Mouse (Mus musculus) T-helper 17 cell (primary cell): Measurements from ENCODE around the gene Pknox2.

Experiments used
- in situ Hi-C, 2 experiments: fragments of 300-600 bp; cut with MboI, MseI; formaldehyde crosslinking; loops; 1 replicate in 1 of 2; 2 replicates in 1 of 2; pipeline ENCODE4 v1.15.1; 2025; ENCODE audit warnings: high pct_unique_total_duplicates in 2 of 2

Gene Pknox2

DNA sequence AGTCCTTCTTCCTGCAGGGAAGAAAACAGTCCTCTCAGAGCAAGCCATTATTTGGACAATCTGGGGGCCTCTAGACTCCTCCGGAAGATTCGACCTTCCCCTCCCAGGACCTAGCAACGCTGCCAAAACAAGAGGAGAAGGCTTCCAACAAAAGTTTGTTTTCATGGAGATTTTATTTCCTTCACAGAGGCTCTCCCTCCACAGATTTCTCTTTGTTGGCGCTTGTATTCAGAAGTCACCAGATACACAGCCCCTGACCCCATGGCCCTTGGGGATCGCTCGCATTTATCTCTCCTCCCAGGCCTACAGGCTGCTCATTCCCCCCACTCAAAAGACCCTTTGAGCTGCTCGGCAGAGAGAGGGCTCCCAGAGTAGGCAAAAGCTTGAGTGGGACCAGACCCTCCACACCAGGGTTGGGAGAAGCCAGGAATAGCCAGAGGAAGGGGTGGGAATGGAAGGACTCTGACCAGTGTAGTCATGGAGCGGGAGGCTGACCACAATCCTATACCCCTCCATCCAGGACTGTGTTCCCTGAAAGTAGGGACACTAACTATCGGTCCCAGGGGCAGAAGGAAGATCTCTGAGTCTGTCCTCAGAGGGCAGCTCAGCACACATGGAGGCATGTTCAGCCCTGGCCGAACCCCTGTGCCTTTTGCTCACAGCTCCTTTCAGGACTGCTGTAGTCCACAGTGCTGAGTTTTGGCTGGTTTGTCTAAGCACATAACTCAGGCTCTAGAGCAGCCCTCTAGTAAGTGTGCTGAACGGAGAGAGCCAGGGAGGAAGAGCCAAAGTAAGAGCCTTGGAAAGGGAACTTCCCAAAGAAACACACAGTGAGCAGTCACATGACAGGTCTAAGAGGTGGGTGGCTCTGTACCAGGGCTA lies 45.9 kb downstream of the Pknox2 start:
- in situ Hi-C loops = no loop called here

GRCm38 (mm10) chr9:37099595-37099994 lies 47.6 kb downstream of the Pknox2 start:
- in situ Hi-C loops = no loop called here

DNA sequence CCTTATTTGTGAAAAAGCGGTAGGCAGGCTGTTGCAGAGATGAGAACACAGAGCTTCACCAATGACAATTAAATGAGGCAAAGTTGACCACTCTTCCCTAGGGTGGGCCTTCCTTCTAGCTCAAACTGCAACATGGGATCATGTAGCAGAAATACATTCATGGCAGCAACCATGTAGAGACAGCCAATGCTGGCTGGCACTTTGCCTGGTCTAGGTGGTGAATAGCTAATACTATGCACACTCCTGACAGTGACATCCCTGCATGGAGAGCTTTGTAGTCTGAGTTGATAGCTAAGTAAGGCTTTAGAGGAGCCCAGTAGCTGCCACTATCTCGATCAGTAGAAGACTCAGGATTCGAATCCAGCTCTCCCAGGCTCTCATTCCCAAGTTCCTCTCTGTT lies 48.6 kb downstream of the Pknox2 start:
- in situ Hi-C loops = no loop called here

DNA sequence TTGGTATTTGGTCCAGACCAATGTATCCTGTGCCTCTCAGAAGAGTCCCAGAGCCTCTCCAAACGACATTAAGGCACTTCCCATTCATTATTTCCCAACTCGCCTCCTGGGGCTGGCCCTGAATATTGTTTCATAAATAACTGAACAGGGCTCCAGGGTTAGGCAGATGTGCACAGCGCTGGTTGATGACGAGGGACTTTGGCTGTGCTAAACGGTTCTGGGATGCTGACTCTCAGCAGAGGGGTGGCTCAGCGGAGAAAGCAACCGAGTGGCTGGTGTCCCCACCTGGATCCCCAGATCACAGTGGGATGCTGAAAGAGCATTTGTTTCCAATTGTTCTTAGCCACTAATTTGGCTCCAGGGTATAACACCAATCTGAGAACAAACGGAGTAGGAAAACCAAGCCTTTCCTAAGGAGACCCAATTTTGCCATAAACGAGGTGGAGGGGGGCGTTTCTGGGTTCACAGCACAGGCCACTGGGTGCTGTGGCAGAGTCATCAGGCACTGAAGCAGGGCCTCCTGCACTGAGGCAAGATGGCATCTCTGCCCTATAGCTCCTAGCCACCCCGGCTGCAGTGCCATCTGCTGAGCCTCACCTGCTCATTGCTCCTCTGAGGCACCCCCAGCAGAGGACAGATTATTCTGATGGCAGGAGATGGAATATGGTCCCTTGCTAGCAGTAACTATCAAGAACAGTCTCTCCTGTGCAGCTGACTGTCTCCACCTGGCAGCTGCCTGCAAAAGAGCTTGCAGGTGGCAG lies 52.8 kb downstream of the Pknox2 start:
- in situ Hi-C loops = no loop called here

DNA sequence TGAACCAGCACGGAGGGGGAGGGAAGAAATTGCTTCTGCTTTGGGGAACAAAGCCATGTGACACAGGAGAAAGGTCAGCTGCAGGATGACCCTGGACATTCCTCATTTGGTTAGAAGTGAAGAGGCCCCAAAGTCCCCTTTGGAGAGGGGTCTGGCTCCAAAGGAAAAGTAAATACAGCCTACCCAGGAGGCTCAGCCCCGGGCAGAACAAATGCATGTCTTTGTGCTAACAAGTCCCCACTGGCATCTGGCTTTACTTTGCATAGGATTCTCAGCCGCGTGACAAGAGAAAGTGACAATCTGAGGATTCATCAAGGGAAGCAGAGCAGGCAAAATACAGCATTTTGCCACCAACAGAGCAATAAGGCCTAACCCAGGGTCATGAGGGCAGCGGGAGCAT lies 54.1 kb downstream of the Pknox2 start:
- in situ Hi-C loops = no loop called here

- in situ Hi-C loops = no loop called here
These were observed 57.1 kb downstream of the Pknox2 start for GRCm38 (mm10) chr9:37089894-37090652.

GRCm38 (mm10) chr9:37085370-37085769 lies 61.8 kb downstream of the Pknox2 start:
- in situ Hi-C loops = no loop called here

DNA sequence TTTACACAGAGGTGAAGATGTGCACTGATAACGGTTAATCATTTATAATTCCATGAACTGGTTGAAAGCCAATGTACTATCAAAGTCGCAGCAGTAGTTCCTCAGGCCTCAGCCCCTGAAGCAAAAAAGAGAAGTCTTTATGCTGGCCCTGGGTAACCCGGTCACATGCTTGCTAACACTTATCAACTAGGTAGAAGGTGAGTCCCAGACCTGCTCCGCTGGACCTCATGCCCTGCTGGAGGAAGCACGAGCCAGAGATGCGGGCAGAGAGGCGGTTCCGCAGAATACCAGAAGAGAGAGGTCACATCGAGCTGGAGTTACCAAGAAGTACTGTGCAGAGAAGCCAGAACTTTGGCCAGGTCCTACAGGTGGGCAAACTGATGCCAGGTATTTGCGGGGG lies 65.0 kb downstream of the Pknox2 start:
- in situ Hi-C loops = no loop called here

- in situ Hi-C loops = no loop called here
These were observed 66.9 kb downstream of the Pknox2 start for GRCm38 (mm10) chr9:37080309-37080708.

DNA sequence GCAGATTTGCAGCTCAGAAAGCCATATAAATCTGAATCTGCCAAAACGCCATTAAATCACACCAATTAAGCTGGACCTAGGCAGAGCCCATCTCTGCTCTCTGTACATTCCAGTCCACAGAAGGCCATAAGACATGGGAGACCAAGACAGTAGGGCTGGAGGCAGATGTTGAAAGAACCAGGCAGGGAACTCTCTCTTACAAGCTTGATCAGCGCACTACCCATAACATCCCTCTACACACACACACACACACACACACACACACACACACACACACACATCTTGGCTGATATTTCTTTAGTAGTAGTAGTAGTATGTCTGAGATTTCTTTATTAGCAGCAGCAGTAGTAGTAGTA lies 70.2 kb downstream of the Pknox2 start:
- in situ Hi-C loops = no loop called here

DNA sequence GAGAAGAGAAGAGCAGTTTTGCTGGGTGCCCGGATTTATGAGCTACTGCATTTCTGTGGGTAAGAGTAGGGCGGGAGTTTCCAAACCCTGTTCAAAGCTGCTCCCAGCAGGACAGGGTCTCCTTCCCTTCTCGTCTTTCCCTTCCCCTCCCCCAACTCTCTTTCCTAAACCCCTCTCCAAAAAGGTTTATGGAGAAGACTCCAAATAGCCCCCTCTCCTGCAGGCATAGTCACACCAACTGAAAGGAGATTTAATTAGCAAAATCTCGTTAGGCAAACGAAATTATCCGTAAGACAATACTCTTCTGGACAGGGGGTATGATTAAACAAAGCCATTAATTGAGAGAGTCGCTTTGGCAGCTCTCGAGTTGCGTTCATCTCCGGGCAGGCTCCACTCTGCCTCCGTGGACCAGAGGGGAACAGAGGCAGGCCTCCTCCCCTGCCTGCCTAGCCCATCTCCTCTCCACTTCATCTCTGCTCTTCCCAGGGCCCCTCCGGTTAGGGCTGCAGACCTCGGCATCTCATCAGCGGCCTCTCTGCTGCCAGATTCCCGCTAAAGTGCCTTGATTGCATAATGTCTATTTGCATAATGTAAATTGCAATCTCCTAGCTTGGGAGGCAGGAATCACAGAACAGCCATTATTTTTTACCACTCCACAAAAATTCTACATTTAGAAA lies 70.7 kb downstream of the Pknox2 start:
- in situ Hi-C loops = no loop called here

DNA sequence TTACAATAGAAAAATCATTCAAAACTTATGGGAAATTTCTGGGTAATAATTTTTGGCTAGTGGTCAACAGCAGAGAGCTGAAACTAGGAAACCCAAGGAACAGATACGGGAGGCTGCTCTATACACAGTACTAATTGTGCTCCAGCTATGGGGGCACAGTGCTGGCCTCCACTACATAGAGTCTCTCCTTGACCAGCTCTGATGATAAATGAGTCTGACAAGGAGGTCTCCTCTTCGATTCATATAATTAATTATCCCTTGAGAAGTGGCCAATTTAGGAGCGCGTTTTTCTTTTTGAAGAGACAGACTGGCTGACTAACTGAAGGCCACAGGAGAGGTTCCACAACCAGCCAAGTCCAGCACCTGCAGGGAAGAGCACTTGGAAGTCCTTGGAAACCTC lies 71.3 kb downstream of the Pknox2 start:
- in situ Hi-C loops = no loop called here

GRCm38 (mm10) chr9:37069391-37070312 lies 77.6 kb downstream of the Pknox2 start:
- in situ Hi-C loops = no loop called here

GRCm38 (mm10) chr9:37067473-37067830 lies 79.8 kb downstream of the Pknox2 start:
- in situ Hi-C loops = no loop called here

DNA sequence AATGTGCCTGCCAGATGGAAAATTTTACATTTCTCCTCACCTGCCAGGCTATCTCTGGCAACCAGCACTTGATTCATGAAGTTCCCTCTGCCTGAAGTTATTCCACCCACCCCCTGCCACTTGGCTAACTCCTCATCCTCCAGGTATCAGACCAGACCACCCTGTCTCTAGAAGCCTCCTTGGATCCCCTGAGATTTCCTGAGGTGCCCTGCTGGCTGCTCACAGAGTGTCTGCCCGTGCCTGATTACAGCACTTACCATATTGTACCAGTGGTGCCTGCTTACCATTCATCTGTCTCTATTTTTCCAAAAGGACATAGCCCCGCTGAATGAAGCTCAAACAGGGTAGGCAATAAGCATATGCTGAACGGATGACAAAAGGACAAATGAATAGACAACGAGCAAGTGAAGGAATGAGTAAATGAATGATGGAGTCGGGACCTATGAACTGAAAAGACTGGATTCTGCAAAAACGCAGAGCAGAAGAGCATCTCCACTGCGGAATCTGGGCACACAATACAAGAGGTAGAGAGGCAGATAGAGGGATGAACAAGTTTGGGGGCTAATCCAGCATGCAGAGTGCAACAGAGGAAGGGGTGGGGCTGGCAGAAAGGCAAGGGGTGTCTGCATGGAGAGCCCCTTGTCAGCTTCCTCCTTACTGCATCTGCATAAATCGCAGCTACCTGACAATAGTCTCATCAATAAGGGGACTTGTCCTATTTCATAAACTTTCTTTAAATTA lies 80.3 kb downstream of the Pknox2 start:
- in situ Hi-C loops = no loop called here

DNA sequence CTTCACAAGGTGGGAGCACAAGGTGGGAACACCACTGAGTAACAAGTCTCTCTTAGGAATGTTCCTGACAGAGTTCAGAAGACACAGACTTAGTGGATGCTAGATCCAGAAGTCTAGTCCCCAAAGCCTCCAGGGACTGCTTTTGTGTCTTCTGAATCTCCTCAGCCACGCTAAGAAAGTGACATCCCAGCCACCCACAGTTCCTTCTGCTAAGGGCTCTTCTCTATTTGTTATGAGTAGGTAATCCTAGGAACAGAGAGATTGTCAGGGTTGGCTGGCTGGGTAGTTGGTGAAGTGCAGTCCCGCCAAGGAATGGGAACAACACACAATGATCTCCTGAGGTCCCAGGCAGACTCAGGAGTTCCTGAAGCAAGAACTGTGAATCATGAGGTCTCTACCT lies 85.6 kb downstream of the Pknox2 start:
- in situ Hi-C loops = no loop called here

DNA sequence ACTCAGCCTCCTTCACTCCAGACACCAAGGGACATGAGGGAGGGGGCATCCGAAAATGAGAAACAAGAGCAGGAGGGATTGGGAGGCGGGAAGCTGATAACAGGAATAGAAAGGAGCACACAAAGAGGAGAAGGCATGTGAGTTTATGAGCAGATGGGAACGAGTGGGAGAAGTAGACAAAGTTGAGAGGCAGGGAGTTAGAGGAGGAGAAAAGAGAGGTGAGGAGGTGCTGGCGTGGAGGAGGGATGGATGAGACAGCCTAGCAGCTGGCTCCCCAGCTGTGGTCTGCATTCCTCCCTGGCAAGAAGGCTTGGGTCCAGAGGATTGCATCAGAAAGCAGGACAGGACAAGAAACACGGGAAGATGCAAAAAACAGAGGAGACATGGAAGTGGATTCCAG lies 92.5 kb downstream of the Pknox2 start:
- in situ Hi-C loops = no loop called here

GRCm38 (mm10) chr9:37053601-37054512 lies 93.3 kb downstream of the Pknox2 start:
- in situ Hi-C loops = no loop called here

DNA sequence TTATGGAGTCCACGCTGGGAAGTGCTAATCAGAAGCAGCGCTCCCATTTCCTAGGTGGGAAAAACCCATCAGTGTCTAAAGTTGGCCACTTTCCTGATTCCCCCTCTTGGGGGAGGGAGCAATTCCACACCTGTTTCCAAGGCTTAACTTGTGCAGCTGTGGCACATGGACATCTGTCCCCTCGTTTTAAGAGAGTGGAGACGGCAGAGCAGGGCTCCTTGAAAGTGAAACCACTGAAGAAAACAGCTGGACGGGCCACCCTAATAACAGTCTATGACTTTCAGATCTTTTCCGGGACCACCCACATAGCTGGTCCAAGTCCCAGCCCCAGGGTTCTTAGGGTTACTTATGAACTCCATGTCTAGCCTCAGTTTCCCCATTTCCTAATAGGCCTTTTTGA lies 94.2 kb downstream of the Pknox2 start:
- in situ Hi-C loops = no loop called here
